Mouse (Mus musculus): ENCODE measurements around the gene Rhoq. TPM values are rescaled to one million over a fixed set of nuclear protein-coding genes. Genes with fewer than 3 reads are reported as not detected.

The Rhoq gene
- polyA plus RNA-seq, 1 experiment from 2014 or later, result 18.7 TPM

DNA sequence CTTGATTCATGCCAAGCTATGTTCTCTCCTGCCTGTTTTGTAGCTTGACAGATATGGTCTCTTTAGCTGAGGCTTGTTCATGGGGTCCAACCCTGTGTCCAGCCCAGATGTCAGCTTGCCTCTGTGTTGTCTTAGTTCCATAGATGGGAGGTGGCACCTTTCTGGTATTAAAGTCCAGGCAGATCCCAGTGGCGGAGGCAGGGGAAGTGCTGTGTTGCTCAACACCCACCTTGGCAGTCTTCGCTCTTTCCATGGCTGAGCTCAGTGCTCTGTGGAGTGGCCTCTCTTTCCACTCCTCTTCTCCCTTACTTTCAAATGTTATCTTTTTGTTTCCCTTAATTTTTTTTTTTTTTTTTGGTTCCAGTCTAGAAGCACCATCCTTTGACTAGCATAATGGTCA, 10.2 kb downstream of the Rhoq start:
- Histone ChIP-seq H3K4me2 (ENCODE audit: low read length) (no peak overlapping the region), H3K9me3 (ENCODE audit: control insufficient read depth, low read length) (no peaks in the 10 kb centered on the region), H3K27ac (ENCODE audit: low read depth) (no peak overlapping the region), H3K27me3 (replicated peaks; ENCODE audit: control insufficient read depth, insufficient read depth, low read length) (no peaks in the 10 kb centered on the region), H3K36me3 (ENCODE audit: control insufficient read depth, insufficient read depth, low read length) (peaks cover 51% of the 10 kb centered on the region), H3K4me1 (replicated peaks; ENCODE audit: control insufficient read depth, insufficient read depth, low read length) (no peaks in the 10 kb centered on the region), H3K4me3 (ENCODE audit: low read depth, low read length) (no peak overlapping the region), H3K9ac (ENCODE audit: low read length) (no peak overlapping the region)
- WGBS, result 91% methylated on average over 2 of the region's 2 CpGs
- ATAC-seq (replicated peaks; ENCODE audit: low FRiP score, low TSS enrichment, low read depth) (no peak), DNase-seq (ENCODE audit: low spot score) (no peak)

DNA sequence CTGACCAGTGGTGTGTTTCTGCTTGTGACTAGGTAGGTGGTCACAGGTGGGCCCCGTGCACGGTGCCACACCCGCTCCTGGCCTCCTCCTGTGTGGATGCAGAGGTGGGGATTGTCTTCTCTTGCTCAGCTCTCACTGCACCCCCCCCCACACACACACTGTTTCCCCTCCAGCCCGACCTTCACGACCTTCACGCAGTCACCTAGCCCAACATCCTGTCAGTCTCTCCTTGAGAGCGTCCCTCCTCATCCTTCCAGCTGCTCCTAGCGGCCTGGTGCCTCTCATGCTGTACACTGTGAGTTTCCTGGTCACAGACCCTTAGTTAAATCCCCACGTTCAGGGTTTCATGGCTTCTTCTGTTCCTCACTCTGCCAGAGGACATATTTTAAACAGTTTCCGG, 13.5 kb downstream of the Rhoq start:
- Histone ChIP-seq H3K9ac (ENCODE audit: low read length) (no peak overlapping the region), H3K27me3 (replicated peaks; ENCODE audit: control insufficient read depth, insufficient read depth, low read length) (no peaks in the 10 kb centered on the region), H3K4me2 (ENCODE audit: low read length) (no peak overlapping the region), H3K4me3 (ENCODE audit: low read depth, low read length) (no peak overlapping the region), H3K27ac (ENCODE audit: low read depth) (no peak overlapping the region), H3K9me3 (ENCODE audit: control insufficient read depth, low read length) (no peaks in the 10 kb centered on the region), H3K36me3 (ENCODE audit: control insufficient read depth, insufficient read depth, low read length) (peaks cover 42% of the 10 kb centered on the region), H3K4me1 (replicated peaks; ENCODE audit: control insufficient read depth, insufficient read depth, low read length) (no peaks in the 10 kb centered on the region)
- WGBS, result 77% methylated on average over 10 of the region's 10 CpGs
- ATAC-seq (replicated peaks; ENCODE audit: low FRiP score, low TSS enrichment, low read depth) (no peak), DNase-seq (ENCODE audit: low spot score) (no peak)

DNA sequence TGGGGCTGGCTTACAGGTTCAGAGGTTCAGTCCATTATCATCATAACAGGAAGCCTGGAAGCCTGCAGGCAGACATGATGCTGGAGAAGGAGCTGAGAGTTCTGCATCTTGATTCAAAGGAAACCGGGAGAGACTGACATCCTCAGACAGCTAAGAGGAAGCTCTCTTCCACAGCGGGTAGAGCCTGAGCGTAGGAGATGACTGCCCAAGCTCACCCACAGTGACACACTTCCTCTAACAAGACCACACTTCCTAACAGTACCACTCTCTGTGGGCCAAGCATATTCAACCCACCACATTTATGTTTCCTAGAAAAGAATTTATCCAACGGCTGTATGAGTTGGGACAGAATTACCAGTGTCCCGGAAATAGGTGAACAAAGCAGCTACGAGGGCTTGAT, 15.6 kb downstream of the Rhoq start:
- no peak overlapping the region for H3K27ac ChIP-seq (ENCODE audit: low read depth)
- no peaks in the 10 kb centered on the region for H3K27me3 ChIP-seq (replicated peaks; ENCODE audit: control insufficient read depth, insufficient read depth, low read length)
- 87% methylated on average over 6 of the region's 6 CpGs for WGBS
- H3K4me1 ChIP-seq (replicated peaks; ENCODE audit: control insufficient read depth, insufficient read depth, low read length), result 0 out of 2 replicates have a peak, but pooled peaks cover 2% of the 10 kb centered on the region
- H3K9ac ChIP-seq (ENCODE audit: low read length), result no peak overlapping the region
- no peaks in the 10 kb centered on the region for H3K9me3 ChIP-seq (ENCODE audit: control insufficient read depth, low read length)
- no peak for DNase-seq (ENCODE audit: low spot score)
- no peak for ATAC-seq (replicated peaks; ENCODE audit: low FRiP score, low TSS enrichment, low read depth)
- no peak overlapping the region for H3K4me2 ChIP-seq (ENCODE audit: low read length)
- H3K4me3 ChIP-seq (ENCODE audit: low read depth, low read length), result no peak overlapping the region
- H3K36me3 ChIP-seq (ENCODE audit: control insufficient read depth, insufficient read depth, low read length), result peaks cover 38% of the 10 kb centered on the region

DNA sequence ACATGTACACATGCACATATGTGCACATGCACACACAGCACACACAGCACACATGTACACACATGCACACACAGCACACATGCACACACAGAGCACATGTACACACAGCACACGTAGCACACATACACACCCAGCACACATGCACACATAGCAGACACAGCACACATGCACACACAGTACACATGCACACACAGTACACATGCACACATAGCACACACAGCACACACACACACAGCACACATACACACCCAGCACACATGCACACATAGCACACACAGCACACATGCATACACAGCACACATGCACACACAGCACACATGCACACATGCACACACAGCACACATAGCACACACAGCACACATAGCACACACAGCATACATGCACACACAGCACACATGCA, 18.3 kb downstream of the Rhoq start:
- no peak overlapping the region for H3K4me3 ChIP-seq (ENCODE audit: low read depth, low read length)
- WGBS, result 100% methylated on average over 1 of the region's 1 CpGs

DNA sequence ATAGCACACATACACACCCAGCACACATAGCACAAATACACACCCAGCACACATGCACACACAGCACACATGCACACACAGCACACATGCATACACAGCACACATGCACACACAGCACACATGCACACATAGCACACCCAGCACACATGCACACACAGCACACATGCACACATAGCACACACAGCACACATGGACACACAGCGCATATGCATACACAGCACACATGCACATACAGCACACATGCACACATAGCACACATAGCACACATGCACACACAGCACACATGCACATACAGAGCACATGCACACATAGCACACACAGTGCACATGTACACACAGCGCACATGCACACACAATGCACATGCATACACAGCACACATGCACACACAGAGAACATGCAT, 18.8 kb downstream of the Rhoq start:
- Histone ChIP-seq H3K9me3 (ENCODE audit: control insufficient read depth, low read length) (no peaks in the 10 kb centered on the region), H3K4me1 (replicated peaks; ENCODE audit: control insufficient read depth, insufficient read depth, low read length) (peaks cover 2% of the 10 kb centered on the region; the same call in 1 of the 2 replicates), H3K27me3 (replicated peaks; ENCODE audit: control insufficient read depth, insufficient read depth, low read length) (no peaks in the 10 kb centered on the region), H3K9ac (ENCODE audit: low read length) (no peak overlapping the region), H3K36me3 (ENCODE audit: control insufficient read depth, insufficient read depth, low read length) (peaks cover 25% of the 10 kb centered on the region), H3K4me3 (ENCODE audit: low read depth, low read length) (no peak overlapping the region), H3K4me2 (ENCODE audit: low read length) (no peak overlapping the region), H3K27ac (ENCODE audit: low read depth) (no peak overlapping the region)
- ATAC-seq (replicated peaks; ENCODE audit: low FRiP score, low TSS enrichment, low read depth), result no peak
- DNase-seq (ENCODE audit: low spot score), result no peak
- 100% methylated on average over 2 of the region's 2 CpGs for WGBS

More for the DNA sequence above, 18.3 kb downstream of the Rhoq start:
- peaks cover 25% of the 10 kb centered on the region for H3K36me3 ChIP-seq (ENCODE audit: control insufficient read depth, insufficient read depth, low read length)
- H3K27me3 ChIP-seq (replicated peaks; ENCODE audit: control insufficient read depth, insufficient read depth, low read length), result no peaks in the 10 kb centered on the region
- no peak for ATAC-seq (replicated peaks; ENCODE audit: low FRiP score, low TSS enrichment, low read depth)
- no peaks in the 10 kb centered on the region for H3K9me3 ChIP-seq (ENCODE audit: control insufficient read depth, low read length)
- 0 out of 2 replicates have a peak, but pooled peaks cover 2% of the 10 kb centered on the region for H3K4me1 ChIP-seq (replicated peaks; ENCODE audit: control insufficient read depth, insufficient read depth, low read length)
- DNase-seq (ENCODE audit: low spot score), result no peak
- no peak overlapping the region for H3K4me2 ChIP-seq (ENCODE audit: low read length)
- H3K9ac ChIP-seq (ENCODE audit: low read length), result no peak overlapping the region
- H3K27ac ChIP-seq (ENCODE audit: low read depth), result no peak overlapping the region

DNA sequence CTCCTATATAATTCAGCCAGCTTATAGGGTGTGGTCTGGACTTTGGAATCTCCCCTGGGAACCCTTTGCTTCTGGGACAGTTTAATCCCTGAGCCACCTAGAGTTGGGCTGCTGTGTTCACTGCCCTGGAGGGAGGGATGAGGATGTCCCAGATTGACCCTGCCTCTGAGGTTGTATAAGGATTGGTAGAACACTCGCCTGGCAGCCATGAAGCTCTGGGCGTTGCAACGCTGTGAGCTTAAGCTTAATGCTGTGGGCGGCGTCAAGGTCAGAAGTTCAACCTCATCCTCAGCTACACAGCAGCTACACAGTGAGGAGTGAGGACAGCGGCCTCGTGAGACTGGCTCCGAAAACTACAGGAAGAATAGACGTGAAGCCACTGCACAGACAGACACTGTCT, 19.6 kb downstream of the Rhoq start:
- peak; percentile 56 for ATAC-seq (replicated peaks; ENCODE audit: low FRiP score, low TSS enrichment, low read depth)
- WGBS, result 53% methylated on average over 9 of the region's 9 CpGs

DNA sequence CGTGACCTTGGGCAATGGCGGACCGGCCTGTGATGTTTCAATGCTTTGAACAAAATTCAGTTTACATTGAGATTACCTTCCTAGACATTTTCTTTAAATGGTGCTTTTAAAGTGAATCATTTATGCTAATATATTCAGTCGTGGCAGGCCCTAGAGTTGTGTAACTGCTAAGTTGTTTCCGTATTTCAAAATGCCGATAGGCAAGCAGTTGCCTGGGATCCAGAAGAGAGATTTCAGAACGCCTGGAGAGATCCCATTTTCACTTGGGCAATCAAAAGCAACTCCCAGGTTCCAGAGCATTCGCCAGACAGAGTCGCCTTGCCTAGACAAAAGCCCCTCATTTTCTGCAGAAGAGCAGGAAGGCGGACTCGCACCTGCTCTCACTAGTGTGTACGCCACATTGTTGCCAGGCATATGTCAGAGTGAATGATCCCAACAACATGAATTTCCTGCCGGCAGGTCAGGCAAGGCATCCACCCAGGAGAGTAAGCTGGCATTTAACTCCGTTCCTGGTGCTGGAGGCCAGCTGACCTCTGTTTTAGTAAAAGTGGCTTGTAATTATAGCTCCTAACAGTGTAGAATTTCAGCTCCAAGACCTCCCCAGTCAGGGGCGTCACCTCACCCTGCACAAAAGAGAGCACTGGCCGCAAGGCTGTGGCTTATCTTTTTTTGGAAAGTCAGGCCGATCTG, 23.7 kb downstream of the Rhoq start:
- no peaks in the 10 kb centered on the region for H3K27me3 ChIP-seq (replicated peaks; ENCODE audit: control insufficient read depth, insufficient read depth, low read length)
- H3K9me3 ChIP-seq (ENCODE audit: control insufficient read depth, low read length), result no peaks in the 10 kb centered on the region
- ATAC-seq (replicated peaks; ENCODE audit: low FRiP score, low TSS enrichment, low read depth), result no peak
- DNase-seq (ENCODE audit: low spot score), result no peak
- H3K4me3 ChIP-seq (ENCODE audit: low read depth, low read length), result no peak overlapping the region
- WGBS, result 54% methylated on average over 17 of the region's 17 CpGs
- H3K4me1 ChIP-seq (replicated peaks; ENCODE audit: control insufficient read depth, insufficient read depth, low read length), result peaks cover 2% of the 10 kb centered on the region; the same call in 1 of the 2 replicates
- no peak overlapping the region for H3K9ac ChIP-seq (ENCODE audit: low read length)
- H3K36me3 ChIP-seq (ENCODE audit: control insufficient read depth, insufficient read depth, low read length), result 0 out of 2 replicates have a peak, but pooled peaks cover 10% of the 10 kb centered on the region
- no peak overlapping the region for H3K4me2 ChIP-seq (ENCODE audit: low read length)
- H3K27ac ChIP-seq (ENCODE audit: low read depth), result no peak overlapping the region

More for the DNA sequence above, 19.6 kb downstream of the Rhoq start:
- Histone ChIP-seq H3K4me3 (ENCODE audit: low read depth, low read length) (no peak overlapping the region), H3K4me2 (ENCODE audit: low read length) (no peak overlapping the region), H3K9ac (ENCODE audit: low read length) (no peak overlapping the region), H3K4me1 (replicated peaks; ENCODE audit: control insufficient read depth, insufficient read depth, low read length) (peaks cover 2% of the 10 kb centered on the region; the same call in 1 of the 2 replicates), H3K36me3 (ENCODE audit: control insufficient read depth, insufficient read depth, low read length) (peaks cover 25% of the 10 kb centered on the region), H3K27me3 (replicated peaks; ENCODE audit: control insufficient read depth, insufficient read depth, low read length) (no peaks in the 10 kb centered on the region), H3K9me3 (ENCODE audit: control insufficient read depth, low read length) (no peaks in the 10 kb centered on the region), H3K27ac (ENCODE audit: low read depth) (no peak overlapping the region)
- DNase-seq (ENCODE audit: low spot score), result no peak

DNA sequence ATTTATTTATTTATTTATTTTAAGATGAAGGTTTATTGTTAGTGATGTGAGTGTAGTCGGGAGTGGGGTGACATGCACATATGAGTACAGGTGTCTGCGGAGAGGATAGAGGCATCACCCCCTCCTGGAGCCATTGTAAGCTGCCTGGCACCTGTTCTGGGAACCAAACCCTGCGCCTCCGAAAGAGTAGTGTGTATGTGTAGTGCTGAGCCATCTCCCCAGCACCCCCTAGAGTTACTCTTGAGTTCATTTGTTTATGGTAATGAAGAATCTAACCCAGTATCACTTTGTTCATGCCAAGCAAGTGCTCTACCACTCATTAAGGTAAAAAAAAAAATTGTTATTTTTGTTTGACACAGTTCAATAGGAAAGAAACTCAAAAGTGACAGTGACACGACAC, 25.3 kb downstream of the Rhoq start:
- DNase-seq (ENCODE audit: low spot score) (no peak), ATAC-seq (replicated peaks; ENCODE audit: low FRiP score, low TSS enrichment, low read depth) (no peak)
- H3K4me1 ChIP-seq (replicated peaks; ENCODE audit: control insufficient read depth, insufficient read depth, low read length), result no peaks in the 10 kb centered on the region; the same call in 1 of the 2 replicates
- H3K27ac ChIP-seq (ENCODE audit: low read depth), result no peak overlapping the region
- H3K36me3 ChIP-seq (ENCODE audit: control insufficient read depth, insufficient read depth, low read length), result 0 out of 2 replicates have a peak, but pooled peaks cover 8% of the 10 kb centered on the region
- H3K9ac ChIP-seq (ENCODE audit: low read length), result no peak overlapping the region
- H3K4me3 ChIP-seq (ENCODE audit: low read depth, low read length), result no peak overlapping the region
- H3K9me3 ChIP-seq (ENCODE audit: control insufficient read depth, low read length), result no peaks in the 10 kb centered on the region
- 95% methylated on average over 5 of the region's 5 CpGs for whole genome bisulfite sequencing
- H3K27me3 ChIP-seq (replicated peaks; ENCODE audit: control insufficient read depth, insufficient read depth, low read length), result no peaks in the 10 kb centered on the region
- H3K4me2 ChIP-seq (ENCODE audit: low read length), result no peak overlapping the region
